In genomic region chr2:152166257-152166656, GRCm38 (mm10) we compare ENCODE assay signal across 17 mouse cellular contexts. TPM values are rescaled to one million over a fixed set of nuclear protein-coding genes. Genes with fewer than 3 reads are reported as not detected.
"Had no signal": no experiment of that assay in that cellular context is flagged by ENCODE, and none has a peak within 500 bp of the region (broad histone marks: within the 10 kb centered on the region; RNA-seq: fewer than 3 reads in every experiment).

No protein-coding gene starts in this region.

- H3K27me3 ChIP-seq: neural tube, embryonic 13.5 days; neural tube, embryonic 15.5 days; stomach, embryonic 15.5 days had no signal

- H3K9me3 ChIP-seq: neural tube, embryonic 13.5 days; neural tube, embryonic 15.5 days; stomach, embryonic 15.5 days had no signal

- H3K27ac ChIP-seq: neural tube, embryonic 13.5 days; neural tube, embryonic 15.5 days; stomach, embryonic 15.5 days; stomach, postnatal 0 days had no signal

- DNase-seq: retina, postnatal 1 day; right cerebral cortex, adult 18-20 months; right cerebral cortex, postnatal 14 days; right cerebral cortex, postnatal 25 days; right cerebral cortex, postnatal 4 days; spleen, adult 18-20 months; thymus, adult 18-20 months; thymus, adult 2 months; thymus, postnatal 14 days; thymus, postnatal 25 days; thymus, postnatal 36 days; thymus, postnatal 4 days had no signal

- H3K4me3 ChIP-seq: neural tube, embryonic 13.5 days; neural tube, embryonic 15.5 days; stomach, embryonic 15.5 days had no signal

- H3K36me3 ChIP-seq: neural tube, embryonic 13.5 days; neural tube, embryonic 15.5 days; stomach, embryonic 15.5 days had no signal

- H3K4me1 ChIP-seq: stomach, embryonic 15.5 days had no signal

- H3K9ac ChIP-seq: neural tube, embryonic 13.5 days; neural tube, embryonic 15.5 days; stomach, embryonic 15.5 days had no signal

RNA-seq across cellular contexts. Expression of gene Tcf15, which starts 22.9 kb away (rescaled TPM):
- total RNA-seq: neutrophil, adult 5-6 weeks had no signal
